8 mouse cellular contexts compared by ENCODE assay signal in genomic region chr8:111642496-111642895, GRCm38 (mm10). TPM values are rescaled to one million over a fixed set of nuclear protein-coding genes. Genes with fewer than 3 reads are reported as not detected.
A peak's percentile ranks its signal among the peaks of the same experiment; 100 is the strongest.
DNase-seq lines count a peak whose midpoint lies in the region; ATAC-seq and TF ChIP-seq lines count a peak whose summit lies in the region.

No protein-coding gene starts in this region.

- DNase-seq in heart, adult 2 months: peak; percentile 37 to 44
- DNase-seq in heart, postnatal 25 days (ENCODE audit: low spot score): no peak
- peak; percentile 72 for DNase-seq in adipocyte (ENCODE audit: low spot score)
- DNase-seq in frontal cortex, postnatal 14 days (ENCODE audit: low spot score in 2 of 2): no peak
- no peak for DNase-seq in adrenal gland, adult 8-10 months

- H3K4me2 ChIP-seq in heart, embryonic 13.5 days: peak overlapping the region; percentile 83
- H3K4me2 ChIP-seq in limb, embryonic 13.5 days (replicated peaks): peak overlapping the region; percentile 64
- H3K4me2 ChIP-seq in neural tube, embryonic 14.5 days (ENCODE audit: low read depth, low read length): peak overlapping the region; percentile 64; the same call in 1 of the 2 replicates

- ATAC-seq in heart, embryonic 13.5 days (ENCODE audit: extremely low read depth, insufficient number of reproducible peaks, low FRiP score, low TSS enrichment): no peak
- no peak for ATAC-seq in limb, embryonic 13.5 days (ENCODE audit: low FRiP score, low read depth)
- ATAC-seq in neural tube, embryonic 14.5 days (ENCODE audit: low read depth): no peak

- H3K9ac ChIP-seq in heart, adult 2 months (ENCODE audit: low read depth, low read length): peak overlapping the region; percentile 67
- peak overlapping the region; percentile 85 for H3K9ac ChIP-seq in heart, embryonic 13.5 days
- peak overlapping the region; percentile 62 for H3K9ac ChIP-seq in limb, embryonic 13.5 days
- H3K9ac ChIP-seq in neural tube, embryonic 14.5 days (replicated peaks; ENCODE audit: low read depth, low read length): peak overlapping the region; percentile 88; the same call in 1 of the 2 replicates

- no peaks in the 10 kb centered on the region for H3K27me3 ChIP-seq in heart, adult 2 months (ENCODE audit: control insufficient read depth, insufficient read depth, low read length)
- H3K27me3 ChIP-seq in heart, embryonic 13.5 days (replicated peaks): no peaks in the 10 kb centered on the region
- H3K27me3 ChIP-seq in limb, embryonic 13.5 days: no peaks in the 10 kb centered on the region
- no peaks in the 10 kb centered on the region for H3K27me3 ChIP-seq in neural tube, embryonic 14.5 days (ENCODE audit: control insufficient read depth, insufficient read depth, low read length)

- H3K4me1 ChIP-seq in heart, adult 2 months (ENCODE audit: control insufficient read depth, insufficient read depth, low read length): peaks cover 4% of the 10 kb centered on the region; the same call in 1 of the 2 replicates
- peaks cover 15% of the 10 kb centered on the region for H3K4me1 ChIP-seq in heart, embryonic 13.5 days
- peaks cover 9% of the 10 kb centered on the region for H3K4me1 ChIP-seq in limb, embryonic 13.5 days
- H3K4me1 ChIP-seq in neural tube, embryonic 14.5 days (ENCODE audit: control insufficient read depth, insufficient read depth, low read length): peaks cover 8% of the 10 kb centered on the region; the same call in 1 of the 2 replicates

- peak overlapping the region; percentile 97 for H3K27ac ChIP-seq in heart, adult 2 months
- peak overlapping the region; percentile 97 for H3K27ac ChIP-seq in heart, embryonic 13.5 days (replicated peaks)
- H3K27ac ChIP-seq in limb, embryonic 13.5 days: peak overlapping the region; percentile 66
- no peak overlapping the region for H3K27ac ChIP-seq in neural tube, embryonic 14.5 days (ENCODE audit: low read depth, low read length)

- H3K36me3 ChIP-seq in heart, adult 2 months (ENCODE audit: control insufficient read depth, insufficient read depth, low read length): no peaks in the 10 kb centered on the region
- H3K36me3 ChIP-seq in heart, embryonic 13.5 days: 0 out of 2 replicates have a peak, but pooled peaks cover 3% of the 10 kb centered on the region
- no peaks in the 10 kb centered on the region for H3K36me3 ChIP-seq in limb, embryonic 13.5 days
- no peaks in the 10 kb centered on the region for H3K36me3 ChIP-seq in neural tube, embryonic 14.5 days (ENCODE audit: control insufficient read depth, insufficient read depth, low read length)

- H3K4me3 ChIP-seq in heart, adult 2 months: peak overlapping the region; percentile 100
- H3K4me3 ChIP-seq in heart, embryonic 13.5 days: peak overlapping the region; percentile 90
- peak overlapping the region; percentile 79 for H3K4me3 ChIP-seq in limb, embryonic 13.5 days
- H3K4me3 ChIP-seq in neural tube, embryonic 14.5 days (ENCODE audit: low read depth, low read length): peak overlapping the region; percentile 93; the same call in 1 of the 2 replicates

- no peak for TF ChIP-seq CTCF in heart, adult 2 months (IDR thresholded peaks at IDR 0.05)

- no peak for TF ChIP-seq POLR2A in heart, adult 2 months (IDR thresholded peaks at IDR 0.05; ENCODE audit: insufficient read depth, low read depth, low read length)

- no peaks in the 10 kb centered on the region for H3K9me3 ChIP-seq in heart, embryonic 13.5 days
- H3K9me3 ChIP-seq in limb, embryonic 13.5 days: no peaks in the 10 kb centered on the region
- H3K9me3 ChIP-seq in neural tube, embryonic 14.5 days (ENCODE audit: control insufficient read depth, low read length): no peaks in the 10 kb centered on the region

- no peaks in the 10 kb centered on the region for H3K79me2 ChIP-seq in heart, adult 2 months (replicated peaks; ENCODE audit: control insufficient read depth, insufficient read depth, low read length)

- no peak for TF ChIP-seq EP300 in heart, adult 2 months (IDR thresholded peaks at IDR 0.05; ENCODE audit: insufficient read depth, low read depth, low read length)

- 6% methylated on average over 5 of the region's 5 CpGs for WGBS in heart, adult 2 months
- 20% methylated on average over 5 of the region's 5 CpGs for WGBS in heart, embryonic 13.5 days
- 64% methylated on average over 5 of the region's 5 CpGs for WGBS in limb, embryonic 13.5 days
- WGBS in neural tube, embryonic 14.5 days: 62% methylated on average over 5 of the region's 5 CpGs

- intact Hi-C loops in heart, adult 2 months (cut with DNase I): loop anchor here (5.0 kb wide), 1 partner anchor 120 kb away; the partner anchor contains the start of gene Wdr59
- intact Hi-C loops in heart, postnatal 25 days (cut with DNase I): no loop called here

RNA-seq across cellular contexts. Expression of gene Zfp1, which starts 0.7 kb away (rescaled TPM):
- 1 to 10 TPM; 6.3 to 7.6 TPM for total RNA-seq in heart, adult 2 months (2021)
- polyA plus RNA-seq in heart, adult 2 months (2012; rRNA removed): 4.3 and 6.4 TPM in 2 replicates
- total RNA-seq in heart, postnatal 25 days (2021): 1 to 10 TPM; 7.4 to 7.5 TPM
- polyA plus RNA-seq in heart, embryonic 13.5 days (2015; fragmentation: Nextera tagmentation; extraction: Ambion mirVana): 12.9 and 13.8 TPM in 2 replicates
- polyA plus RNA-seq in limb, embryonic 13.5 days (2015; fragmentation: Nextera tagmentation; extraction: Ambion mirVana): 27.5 and 29.6 TPM in 2 replicates
- 31.2 and 31.8 TPM in 2 replicates for polyA plus RNA-seq in neural tube, embryonic 14.5 days (2014; fragmentation: Nextera tagmentation; extraction: Ambion mirVana)
- 10 to 100 TPM in 2 of 4 experiments, 1 to 10 TPM in 2; 7.9 to 11.6 (median 9.7) TPM for total RNA-seq in adrenal gland, adult 8-10 months (2022)

RNA-seq across cellular contexts. Expression of gene Ldhd, which starts 12.3 kb away (rescaled TPM):
- 10 to 100 TPM; 43.4 to 53.4 TPM for total RNA-seq in heart, adult 2 months (2021)
- polyA plus RNA-seq in heart, adult 2 months (2012; rRNA removed): 52.1 and 56.2 TPM in 2 replicates
- total RNA-seq in heart, postnatal 25 days (2021): 10 to 100 TPM; 25.1 to 28.1 TPM
- 0.44 and 0.65 TPM in 2 replicates for polyA plus RNA-seq in heart, embryonic 13.5 days (2015; fragmentation: Nextera tagmentation; extraction: Ambion mirVana)
- polyA plus RNA-seq in limb, embryonic 13.5 days (2015; fragmentation: Nextera tagmentation; extraction: Ambion mirVana): 0.22 and 0.41 TPM in 2 replicates
- polyA plus RNA-seq in neural tube, embryonic 14.5 days (2014; fragmentation: Nextera tagmentation; extraction: Ambion mirVana): 0.66 and 0.96 TPM in 2 replicates
- 100 to 1,000 TPM in 1 of 4 experiments, 10 to 100 TPM in 3; 58.4 to 109 (median 76.4) TPM for total RNA-seq in adrenal gland, adult 8-10 months (2022)

RNA-seq across cellular contexts. Expression of gene Ctrb1, which starts 48.3 kb away (rescaled TPM):
- total RNA-seq in heart, adult 2 months (2021): not detected
- 0.68 and 0.82 TPM in 2 replicates for polyA plus RNA-seq in heart, adult 2 months (2012; rRNA removed)
- total RNA-seq in heart, postnatal 25 days (2021): not detected
- polyA plus RNA-seq in heart, embryonic 13.5 days (2015; fragmentation: Nextera tagmentation; extraction: Ambion mirVana): 1.9 TPM in 1 of 2 replicates, not detected in the other
- polyA plus RNA-seq in limb, embryonic 13.5 days (2015; fragmentation: Nextera tagmentation; extraction: Ambion mirVana): 0.89 and 3.1 TPM in 2 replicates
- not detected in 2 replicates for polyA plus RNA-seq in neural tube, embryonic 14.5 days (2014; fragmentation: Nextera tagmentation; extraction: Ambion mirVana)
- total RNA-seq in adrenal gland, adult 8-10 months (2022): not detected

Comparison
In these comparisons a context has a peak if more than half of its experiments do, and no peak if none do; other contexts are left out.
1. DNase-seq: peak in heart, adult 2 months (2 of 2) and adipocyte (single experiment); none in heart, postnatal 25 days (single experiment), frontal cortex, postnatal 14 days (0 of 2) and adrenal gland, adult 8-10 months (single experiment).
2. RNA of gene Ldhd, which starts 12.3 kb away (polyA plus RNA-seq): 52.1 to 56.2 TPM in heart, adult 2 months; 0.66 to 0.96 TPM in neural tube, embryonic 14.5 days, 0.44 to 0.65 TPM in heart, embryonic 13.5 days and 0.22 to 0.41 TPM in limb, embryonic 13.5 days; every median in the first group is over 10 times any median in the second.
3. Peak in every context shown above with its lines, with median percentiles within 50 percentile points of each other: H3K4me3 ChIP-seq, H3K9ac ChIP-seq and H3K4me2 ChIP-seq.